Mouse (Mus musculus) thymus, adult 2 months (tissue): ENCODE data around the gene Tmed4. TPM values are rescaled to one million over a fixed set of nuclear protein-coding genes. Genes with fewer than 3 reads are reported as not detected.

ENCODE experiments used
- DNase-seq: peaks from one replicate; pipeline ENCODE4 v3.0.0; 2021
- H3K27ac ChIP-seq: fragments of 200-500 bp; 2 replicates; pipeline ENCODE4 v1.5.1; 2012; ENCODE audit warnings: low read length, control low read depth; ENCODE audit not compliant: control insufficient read depth, insufficient read depth
- H3K27me3 ChIP-seq: fragments of 200-500 bp; 2 replicates; pipeline ENCODE4 v1.6.1; 2012; ENCODE audit warnings: mild to moderate bottlenecking, low read length, moderate library complexity, mixed read lengths; ENCODE audit not compliant: control insufficient read depth, insufficient read depth
- H3K36me3 ChIP-seq: fragments of 200-500 bp; 2 replicates; pipeline ENCODE4 v1.6.1; 2012; ENCODE audit warnings: mild to moderate bottlenecking, low read length, moderate library complexity; ENCODE audit not compliant: control insufficient read depth, insufficient read depth
- H3K4me1 ChIP-seq: fragments of 200-500 bp; replicated peaks from 2 replicates; pipeline ENCODE4 v1.6.1; 2012; ENCODE audit warnings: low read length; ENCODE audit not compliant: control insufficient read depth, insufficient read depth
- H3K4me3 ChIP-seq: fragments of 200-500 bp; 2 replicates; pipeline ENCODE4 v1.5.1; 2012; ENCODE audit warnings: mild to moderate bottlenecking, low read length, control low read depth, moderate library complexity; ENCODE audit not compliant: control insufficient read depth, insufficient read depth
- CTCF ChIP-seq: fragments of 200-500 bp; IDR thresholded peaks from 2 replicates; pipeline ENCODE4 v1.5.1; 2012; ENCODE audit warnings: mild to moderate bottlenecking, control low read depth, low read length, moderate library complexity, borderline replicate concordance; ENCODE audit not compliant: control insufficient read depth, poor library complexity, insufficient read depth; ENCODE audit errors: extremely low read depth
- POLR2A ChIP-seq: fragments of 200-500 bp; IDR thresholded peaks from 2 replicates; pipeline ENCODE4 v1.6.1; 2012; ENCODE audit warnings: mild to moderate bottlenecking, low read length, control low read depth, moderate library complexity; ENCODE audit not compliant: control insufficient read depth, poor library complexity, insufficient read depth; ENCODE audit errors: extremely low read depth
- WGBS: fragments of 180-500 bp; shearing (Covaris S2); methylation state at CpG from one replicate; pipeline ENCODE4 v1.1.7; 2018; 5-methylcytosine and 5-hydroxymethylcytosine counted together
- polyA plus RNA-seq: library from polyadenylated mRNA; depleted of rRNA; stranded (reverse); fragments of >200 nt; gene quantifications from 2 replicates; pipeline ENCODE4 v1.2.3, GENCODE M21; 2012

The Tmed4 gene
- polyA plus RNA-seq, 1 experiment = 109 TPM

DNA sequence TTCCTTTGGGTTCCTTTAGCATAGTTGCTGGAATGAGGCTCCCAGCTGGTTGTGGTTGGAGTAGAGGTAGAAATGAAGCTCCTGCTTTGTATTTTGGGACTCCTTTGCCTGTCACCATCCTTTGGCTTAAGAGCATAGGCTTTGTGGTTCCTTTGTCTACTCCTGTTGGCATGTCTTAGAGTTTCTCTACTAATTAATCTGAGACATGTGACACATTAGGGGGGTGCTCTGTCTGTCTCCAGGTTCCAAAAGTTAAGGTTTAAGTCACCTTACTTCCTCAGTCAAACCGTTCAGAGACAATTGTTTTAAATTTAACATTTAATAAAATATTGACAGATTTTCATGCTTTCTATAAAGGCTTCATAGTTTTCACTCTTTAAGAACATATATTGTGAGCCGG, 18.9 kb upstream of the Tmed4 start:
- Histone ChIP-seq H3K27ac (no peak overlapping the region), H3K4me1 (no peaks in the 10 kb centered on the region)

DNA sequence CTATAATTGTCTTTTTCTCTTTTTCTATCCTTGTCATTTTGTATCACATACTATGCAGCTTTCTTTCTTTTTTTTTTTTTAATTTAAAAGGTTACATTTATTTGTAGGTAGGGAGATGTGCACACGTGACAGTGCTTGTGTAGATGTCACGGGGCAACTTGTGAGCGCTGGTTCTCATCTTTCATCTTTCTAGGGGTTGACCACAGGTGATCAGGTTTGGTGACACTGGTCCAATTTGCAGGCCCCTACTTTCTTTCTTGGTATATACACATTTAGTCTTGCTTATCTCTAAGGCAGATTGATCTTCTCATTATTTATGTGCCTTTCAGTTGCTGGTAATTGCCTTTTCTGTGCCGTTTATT, 18.3 kb upstream of the Tmed4 start:
- TF ChIP-seq POLR2A (no peak), CTCF (no peak)
- peaks cover 12% of the 10 kb centered on the region for H3K36me3 ChIP-seq
- no peak for DNase-seq
- H3K27ac ChIP-seq = no peak overlapping the region
- H3K4me1 ChIP-seq = no peaks in the 10 kb centered on the region
- H3K4me3 ChIP-seq = no peak overlapping the region
- WGBS = 92% methylated on average over 4 of the region's 4 CpGs
- H3K27me3 ChIP-seq = no peaks in the 10 kb centered on the region

More for the DNA sequence above, 18.9 kb upstream of the Tmed4 start:
- H3K36me3 ChIP-seq = peaks cover 18% of the 10 kb centered on the region
- H3K27me3 ChIP-seq = no peaks in the 10 kb centered on the region
- no peak overlapping the region for H3K4me3 ChIP-seq
- 95% methylated on average over 2 of the region's 2 CpGs for WGBS
- no peak for DNase-seq
- TF ChIP-seq CTCF (no peak), POLR2A (no peak)

DNA sequence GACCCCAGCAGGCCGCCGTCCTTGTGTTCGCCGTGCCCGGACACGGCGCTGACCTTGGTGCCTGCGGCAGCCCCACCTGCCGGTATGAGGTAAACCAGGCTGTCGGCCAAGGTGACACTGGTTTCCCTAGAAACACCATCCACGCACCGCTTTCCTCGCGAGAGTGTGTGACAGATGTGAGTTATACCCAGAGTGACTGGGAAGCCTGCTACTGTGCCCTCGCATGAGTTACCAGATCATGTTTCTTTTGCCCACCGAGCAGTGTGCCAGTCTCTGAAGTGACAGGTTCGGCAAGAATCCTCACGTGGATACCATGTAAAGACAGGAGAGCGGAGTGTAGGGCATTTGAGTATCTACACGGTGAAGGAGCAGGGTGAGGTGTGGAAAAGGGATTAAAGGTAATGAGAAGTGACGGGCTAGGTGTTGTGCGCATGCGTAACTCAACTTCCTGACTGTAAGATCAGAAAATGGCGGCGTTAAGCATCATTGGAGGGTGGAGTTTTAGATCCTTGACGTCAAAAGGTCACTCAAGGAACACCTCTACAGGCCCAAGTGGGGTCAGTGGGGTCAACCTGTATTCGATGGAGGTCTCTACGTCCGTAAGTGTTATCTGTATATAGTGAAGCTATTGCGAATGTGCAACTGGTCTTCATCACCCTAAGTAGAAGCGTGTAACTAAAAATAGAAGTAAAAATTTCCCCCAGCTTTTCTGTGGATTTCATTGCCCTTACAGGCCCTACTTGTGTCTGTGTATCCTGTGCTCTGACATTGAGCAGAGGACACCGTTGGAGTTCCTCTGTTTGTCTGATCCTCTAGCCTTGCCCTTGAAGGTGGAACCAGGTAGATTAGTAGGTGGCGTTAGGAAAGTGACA, 17.7 kb upstream of the Tmed4 start:
- peak; percentile 66 for DNase-seq
- TF ChIP-seq CTCF (no peak; the same call in 1 of the 2 replicates), POLR2A (no peak; the same call in 1 of the 2 replicates)
- peak overlapping the region; percentile 87 for H3K4me3 ChIP-seq
- peaks cover 5% of the 10 kb centered on the region; the same call in 1 of the 2 replicates for H3K36me3 ChIP-seq
- H3K27me3 ChIP-seq = no peaks in the 10 kb centered on the region
- H3K4me1 ChIP-seq = no peaks in the 10 kb centered on the region
- H3K27ac ChIP-seq = peak overlapping the region; percentile 69
- WGBS = 17% methylated on average over 33 of the region's 33 CpGs

DNA sequence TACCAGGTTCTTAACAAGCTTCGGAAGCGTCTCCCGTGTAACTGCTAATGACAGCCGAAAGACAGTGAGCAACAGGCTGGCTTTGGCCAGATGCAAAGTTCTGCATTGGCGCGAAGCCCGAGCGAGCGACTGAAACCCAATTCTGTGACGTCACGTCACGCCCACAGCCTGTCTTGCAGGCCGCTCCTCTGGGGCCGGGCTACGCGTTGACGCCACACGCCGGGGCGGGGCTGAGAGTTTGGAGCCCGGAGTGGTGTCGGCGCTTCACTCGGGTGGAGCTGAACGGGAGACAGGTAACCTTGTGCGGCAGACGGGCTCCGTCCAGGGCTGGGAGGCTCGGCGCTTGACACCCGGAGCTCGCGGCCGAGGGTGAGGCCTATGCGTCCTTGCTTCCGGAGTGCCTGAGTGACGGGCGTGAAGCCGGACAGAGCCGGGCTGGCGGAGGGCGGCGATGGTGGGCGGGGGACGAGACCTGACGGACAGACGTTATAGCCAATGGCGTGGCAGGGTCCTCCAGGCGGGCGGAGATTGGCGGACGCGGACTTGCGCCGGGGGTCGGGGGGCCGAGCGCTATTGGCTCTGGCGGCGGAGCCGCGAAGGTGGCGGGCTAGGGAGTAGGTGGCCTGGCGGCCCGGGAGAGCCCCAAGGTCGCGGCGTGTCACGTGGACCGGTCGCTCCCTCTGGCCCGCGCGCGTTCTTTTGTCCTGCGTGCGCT, 16.9 kb upstream of the Tmed4 start, which contains the start of gene Ogdh:
Gene Ogdh, plus strand, starts transcription at position 233 of the 715 bp plus-strand sequence.
- under 1% methylated on average over 77 of the region's 77 CpGs for WGBS
- Histone ChIP-seq H3K27ac (peak within 1 kb of the TSS; percentile 69), H3K27me3 (no peaks in the 10 kb centered on the region), H3K4me3 (peak within 1 kb of the TSS; percentile 87), H3K36me3 (no peaks in the 10 kb centered on the region), H3K4me1 (no peaks in the 10 kb centered on the region)
- TF ChIP-seq CTCF = 0 out of 2 replicates have a peak, but pooled peaks have one; percentile 53
- TF ChIP-seq POLR2A = peak; percentile 87
- peak; percentile 98 for DNase-seq

DNA sequence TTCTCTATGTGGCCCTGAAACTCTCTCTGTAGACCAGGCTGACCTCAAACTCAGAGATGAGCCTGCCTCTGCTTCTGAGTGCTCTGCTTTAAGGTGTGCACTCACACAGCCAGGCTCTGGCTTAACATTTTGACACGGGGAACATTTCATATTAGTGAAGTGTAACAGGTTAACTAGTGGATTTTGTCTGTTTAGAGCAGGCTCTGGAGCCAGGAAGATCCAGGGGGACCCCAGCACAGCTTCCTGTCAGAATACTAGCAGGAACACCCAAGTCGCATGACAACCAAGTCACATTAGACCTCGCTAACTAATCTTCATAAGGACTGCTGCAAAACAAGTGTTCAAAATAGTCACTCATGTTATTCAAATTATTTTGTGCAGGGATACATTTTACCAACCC, 16.2 kb upstream of the Tmed4 start:
- 61% methylated on average over 3 of the region's 3 CpGs for WGBS
- H3K36me3 ChIP-seq = no peaks in the 10 kb centered on the region
- no peaks in the 10 kb centered on the region for H3K27me3 ChIP-seq
- no peaks in the 10 kb centered on the region for H3K4me1 ChIP-seq
- no peak for TF ChIP-seq CTCF
- no peak for TF ChIP-seq POLR2A
- H3K27ac ChIP-seq = no peak overlapping the region
- no peak for DNase-seq
- H3K4me3 ChIP-seq = peak overlapping the region; percentile 87

DNA sequence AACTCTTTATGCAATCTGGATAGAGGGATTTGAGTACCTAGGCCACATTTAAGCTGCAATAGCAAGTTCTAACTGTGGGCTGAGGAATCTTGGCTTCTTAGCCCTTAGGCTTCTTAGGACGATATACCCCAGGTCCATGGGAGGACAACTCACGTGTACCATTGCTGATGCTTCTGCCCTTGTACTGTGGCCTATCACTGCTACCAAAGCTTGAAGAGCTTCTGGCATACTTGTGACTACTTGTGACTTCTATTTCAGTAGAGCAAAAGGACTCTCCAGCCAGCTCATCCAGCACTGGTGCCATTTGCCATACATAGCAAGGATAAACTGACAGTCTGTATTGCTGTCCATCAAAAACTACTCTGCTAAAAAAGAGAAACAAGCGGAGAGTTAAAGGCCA, 15.5 kb upstream of the Tmed4 start:
- Histone ChIP-seq H3K36me3 (no peaks in the 10 kb centered on the region), H3K27ac (no peak overlapping the region), H3K4me1 (no peaks in the 10 kb centered on the region), H3K4me3 (no peak overlapping the region), H3K27me3 (no peaks in the 10 kb centered on the region)
- no peak for DNase-seq
- 97% methylated on average over 3 of the region's 3 CpGs for WGBS
- no peak for TF ChIP-seq POLR2A
- no peak for TF ChIP-seq CTCF
